Mouse (Mus musculus) liver, adult 2 months (tissue): ENCODE data around the gene Gga1.

Experiments used
- CTCF ChIP-seq: fragments of 200-500 bp; IDR thresholded peaks from 2 replicates; pipeline ENCODE4 v1.5.1; 2011; ENCODE audit warnings: low read depth, low read length, control low read depth
- POLR2A ChIP-seq: fragments of 200-500 bp; IDR thresholded peaks from 2 replicates; pipeline ENCODE4 v1.6.1; 2011; ENCODE audit warnings: low read length, control low read depth; ENCODE audit not compliant: insufficient read depth; ENCODE audit errors: extremely low read depth

DNA sequence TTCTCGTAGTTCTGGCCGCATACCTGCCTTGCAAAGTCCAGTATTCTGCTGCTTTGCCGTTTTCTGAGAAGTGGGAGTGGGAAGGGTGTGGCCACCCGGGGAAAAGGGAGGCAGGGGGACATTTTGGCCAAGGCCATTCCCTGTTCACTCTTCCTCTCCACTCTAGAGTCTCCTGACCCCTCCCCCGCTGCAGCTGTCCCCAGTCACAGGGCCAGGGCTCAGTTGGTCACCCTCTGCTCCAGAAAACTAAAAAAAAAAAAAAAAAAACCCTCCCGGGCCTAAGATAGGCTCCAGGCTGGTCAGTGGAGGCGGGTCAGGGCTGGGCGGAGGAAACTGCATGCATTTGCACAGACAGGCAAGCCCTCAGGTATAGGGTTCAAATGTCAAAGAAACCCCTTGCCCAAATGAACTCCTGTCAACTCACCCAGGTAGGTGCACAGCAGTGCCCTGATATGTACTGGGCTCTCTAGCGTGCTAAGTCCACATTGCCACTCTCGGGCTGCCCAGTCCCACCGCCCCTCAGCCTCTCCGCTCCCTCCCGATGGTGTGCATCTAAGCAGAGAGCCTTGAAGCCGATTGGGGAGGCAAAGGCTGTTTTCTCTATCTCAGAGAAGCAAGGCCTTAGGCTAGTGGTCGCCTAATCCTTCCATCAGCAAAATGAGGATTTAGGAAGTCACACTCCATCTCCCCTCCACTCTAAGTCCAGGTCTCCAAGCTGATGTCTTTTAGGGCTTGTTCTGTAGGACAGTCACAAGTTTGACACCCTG is 50.2 kb downstream of the Gga1 start:
- TF ChIP-seq CTCF: no peak
- no peak for TF ChIP-seq POLR2A
